Mouse (Mus musculus): ENCODE data around the gene Samd4b. TPM values are rescaled to one million over a fixed set of nuclear protein-coding genes. Genes with fewer than 3 reads are reported as not detected.
"Not testable (repeated sequence)": the region's sequence is repeated elsewhere in the genome, so short reads cannot be mapped to it uniquely, and the experiment has no call there.

Samd4b gene
- polyA plus RNA-seq, 1 experiment from 2014 or later = 25.1 TPM

DNA sequence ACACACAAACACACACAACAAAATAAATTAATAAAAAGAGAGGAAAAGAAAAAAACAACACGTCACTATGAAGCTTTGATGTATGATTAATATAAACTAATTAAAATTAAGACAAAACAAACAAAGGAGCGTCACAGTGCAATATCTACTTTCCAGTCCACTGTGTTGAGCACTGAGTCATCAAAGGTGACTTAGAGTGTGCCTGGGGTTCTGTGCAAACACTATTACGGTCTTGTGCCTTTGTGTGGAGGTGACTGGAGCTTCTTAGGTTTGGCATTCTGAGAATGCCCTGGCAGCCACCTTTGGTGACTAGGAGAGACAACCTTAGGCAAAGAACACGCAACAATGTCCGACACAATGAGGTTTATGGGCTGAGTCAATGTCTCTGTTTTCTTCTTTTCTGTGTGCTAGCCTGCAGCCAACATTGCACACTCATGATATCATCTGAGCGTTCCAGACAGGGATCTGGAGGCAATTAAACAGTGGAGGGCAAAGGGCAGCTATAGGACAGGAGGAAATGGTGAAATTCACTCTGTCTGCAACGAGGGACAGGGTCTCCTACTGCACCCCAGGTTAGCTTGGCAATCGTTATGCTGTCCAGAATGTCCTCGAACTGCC is 21.3 kb upstream of the Samd4b start:
- Histone ChIP-seq H3K4me3 (ENCODE audit: low read depth, low read length) (no peak overlapping the region), H3K4me1 (ENCODE audit: control insufficient read depth, insufficient read depth, low read length) (no peaks in the 10 kb centered on the region), H3K27ac (ENCODE audit: low read depth, low read length) (no peak overlapping the region), H3K9me3 (ENCODE audit: control insufficient read depth, low read length) (no peaks in the 10 kb centered on the region), H3K4me2 (ENCODE audit: low read depth, low read length) (no peak overlapping the region), H3K9ac (replicated peaks; ENCODE audit: low read depth, low read length) (no peak overlapping the region), H3K27me3 (ENCODE audit: control insufficient read depth, insufficient read depth, low read length) (no peaks in the 10 kb centered on the region), H3K36me3 (ENCODE audit: control insufficient read depth, insufficient read depth, low read length) (no peaks in the 10 kb centered on the region)
- no peak for ATAC-seq (ENCODE audit: low read depth)
- 79% methylated on average over 9 of the region's 9 CpGs for WGBS

GRCm38 (mm10) chr7:28605951-28606350 is 8.0 kb upstream of the Samd4b start:
- no peak overlapping the region for H3K9ac ChIP-seq (replicated peaks; ENCODE audit: low read depth, low read length)
- WGBS = 96% methylated on average over 8 of the region's 8 CpGs
- no peak overlapping the region for H3K4me2 ChIP-seq (ENCODE audit: low read depth, low read length)
- H3K9me3 ChIP-seq (ENCODE audit: control insufficient read depth, low read length) = no peaks in the 10 kb centered on the region
- no peaks in the 10 kb centered on the region for H3K36me3 ChIP-seq (ENCODE audit: control insufficient read depth, insufficient read depth, low read length)
- H3K4me1 ChIP-seq (ENCODE audit: control insufficient read depth, insufficient read depth, low read length) = no peaks in the 10 kb centered on the region
- no peaks in the 10 kb centered on the region for H3K27me3 ChIP-seq (ENCODE audit: control insufficient read depth, insufficient read depth, low read length)
- no peak overlapping the region for H3K4me3 ChIP-seq (ENCODE audit: low read depth, low read length)
- ATAC-seq (ENCODE audit: low read depth) = no peak
- H3K27ac ChIP-seq (ENCODE audit: low read depth, low read length) = no peak overlapping the region

DNA sequence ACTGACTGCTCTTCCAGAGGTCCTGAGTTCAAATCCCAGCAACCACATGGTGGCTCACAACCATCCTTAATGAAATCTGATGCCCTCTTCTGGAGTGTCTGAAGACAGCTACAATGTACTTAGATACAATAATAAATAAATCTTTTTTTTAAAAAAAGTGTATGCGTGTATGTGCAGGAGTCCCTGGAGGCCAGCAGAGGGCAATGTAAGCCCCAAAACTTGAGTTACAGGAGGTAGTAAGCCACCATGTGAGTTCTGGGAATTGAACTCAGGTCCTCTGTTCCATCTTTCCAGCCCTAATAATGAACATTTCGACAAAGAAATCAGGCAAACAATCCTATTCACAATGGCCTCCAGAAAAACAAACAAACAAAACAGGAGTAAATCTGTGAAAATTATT is 5.8 kb upstream of the Samd4b start:
- not testable (repeated sequence) for H3K27ac ChIP-seq (ENCODE audit: low read depth, low read length); H3K36me3 ChIP-seq (ENCODE audit: control insufficient read depth, insufficient read depth, low read length); H3K27me3 ChIP-seq (ENCODE audit: control insufficient read depth, insufficient read depth, low read length); H3K4me3 ChIP-seq (ENCODE audit: low read depth, low read length); H3K9ac ChIP-seq (replicated peaks; ENCODE audit: low read depth, low read length); H3K4me1 ChIP-seq (ENCODE audit: control insufficient read depth, insufficient read depth, low read length); H3K4me2 ChIP-seq (ENCODE audit: low read depth, low read length); ATAC-seq (ENCODE audit: low read depth); H3K9me3 ChIP-seq (ENCODE audit: control insufficient read depth, low read length)
- 81% methylated on average over 2 of the region's 2 CpGs for WGBS

DNA sequence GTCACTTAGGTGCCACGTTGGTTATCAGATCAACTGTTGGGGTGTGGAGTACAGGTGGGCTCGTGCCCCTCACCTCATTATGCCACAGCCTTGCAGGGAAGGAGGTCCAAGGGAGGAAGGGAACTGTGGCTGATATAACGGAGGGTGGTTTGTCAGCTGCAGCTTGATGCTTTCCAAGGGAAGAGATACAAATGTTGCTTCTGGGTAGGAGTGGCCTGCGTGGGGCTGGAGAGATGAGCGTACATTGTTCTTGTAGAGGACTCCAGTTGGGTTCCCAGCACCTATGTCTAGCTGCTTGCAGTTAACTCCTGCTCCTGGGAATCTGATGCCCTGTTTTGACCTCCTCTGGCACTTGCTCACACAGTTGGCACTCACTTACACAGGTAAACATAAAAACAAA is 5.2 kb upstream of the Samd4b start:
- 83% methylated on average over 5 of the region's 5 CpGs for WGBS
- ATAC-seq (ENCODE audit: low read depth) = no peak
- H3K27ac ChIP-seq (ENCODE audit: low read depth, low read length) = no peak overlapping the region

GRCm38 (mm10) chr7:28601668-28602067 is 3.7 kb upstream of the Samd4b start:
- H3K4me2 ChIP-seq (ENCODE audit: low read depth, low read length) = peak overlapping the region; percentile 12; the same call in 1 of the 2 replicates
- H3K4me1 ChIP-seq (ENCODE audit: control insufficient read depth, insufficient read depth, low read length) = peaks cover 5% of the 10 kb centered on the region; the same call in 1 of the 2 replicates
- peak; percentile 60 for ATAC-seq (ENCODE audit: low read depth)
- no peaks in the 10 kb centered on the region for H3K27me3 ChIP-seq (ENCODE audit: control insufficient read depth, insufficient read depth, low read length)
- H3K4me3 ChIP-seq (ENCODE audit: low read depth, low read length) = no peak overlapping the region
- H3K9ac ChIP-seq (replicated peaks; ENCODE audit: low read depth, low read length) = no peak overlapping the region; the same call in 1 of the 2 replicates
- no peaks in the 10 kb centered on the region for H3K9me3 ChIP-seq (ENCODE audit: control insufficient read depth, low read length)
- no peaks in the 10 kb centered on the region for H3K36me3 ChIP-seq (ENCODE audit: control insufficient read depth, insufficient read depth, low read length)
- 10% methylated on average over 7 of the region's 7 CpGs for WGBS
- H3K27ac ChIP-seq (ENCODE audit: low read depth, low read length) = peak overlapping the region; percentile 55

More for the DNA sequence above, 5.2 kb upstream of the Samd4b start:
- Histone ChIP-seq H3K4me2 (ENCODE audit: low read depth, low read length) (no peak overlapping the region), H3K27me3 (ENCODE audit: control insufficient read depth, insufficient read depth, low read length) (no peaks in the 10 kb centered on the region), H3K9me3 (ENCODE audit: control insufficient read depth, low read length) (no peaks in the 10 kb centered on the region), H3K4me1 (ENCODE audit: control insufficient read depth, insufficient read depth, low read length) (no peaks in the 10 kb centered on the region), H3K4me3 (ENCODE audit: low read depth, low read length) (no peak overlapping the region), H3K9ac (replicated peaks; ENCODE audit: low read depth, low read length) (no peak overlapping the region), H3K36me3 (ENCODE audit: control insufficient read depth, insufficient read depth, low read length) (no peaks in the 10 kb centered on the region)

DNA sequence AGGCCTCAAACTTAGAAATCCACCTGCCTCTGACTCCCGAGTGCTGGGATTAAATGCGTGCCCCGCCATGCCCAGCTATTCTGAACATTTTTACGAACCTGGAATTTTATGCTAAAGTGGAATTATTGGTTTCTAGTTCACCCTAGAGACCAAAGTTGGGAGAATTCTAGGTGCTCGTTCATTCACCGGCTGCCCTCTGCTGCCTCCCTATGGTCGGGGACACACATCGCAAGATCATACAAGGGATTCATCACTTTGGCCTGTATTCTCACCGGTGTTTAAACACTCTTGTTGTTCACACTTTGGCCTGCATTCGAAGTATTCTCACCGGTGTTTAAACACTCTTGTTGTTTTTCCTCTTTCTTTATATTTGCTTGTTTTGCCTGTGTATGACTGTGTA is 3.1 kb upstream of the Samd4b start:
- 14% methylated on average over 11 of the region's 11 CpGs for WGBS
- H3K36me3 ChIP-seq (ENCODE audit: control insufficient read depth, insufficient read depth, low read length) = no peaks in the 10 kb centered on the region
- no peak for ATAC-seq (ENCODE audit: low read depth)
- no peaks in the 10 kb centered on the region for H3K27me3 ChIP-seq (ENCODE audit: control insufficient read depth, insufficient read depth, low read length)
- 0 out of 2 replicates have a peak overlapping the region, but pooled peaks have one; percentile 12 for H3K4me2 ChIP-seq (ENCODE audit: low read depth, low read length)
- peaks cover 10% of the 10 kb centered on the region for H3K4me1 ChIP-seq (ENCODE audit: control insufficient read depth, insufficient read depth, low read length)
- H3K4me3 ChIP-seq (ENCODE audit: low read depth, low read length) = no peak overlapping the region
- H3K9me3 ChIP-seq (ENCODE audit: control insufficient read depth, low read length) = no peaks in the 10 kb centered on the region
- no peak overlapping the region for H3K9ac ChIP-seq (replicated peaks; ENCODE audit: low read depth, low read length)
- peak overlapping the region; percentile 55 for H3K27ac ChIP-seq (ENCODE audit: low read depth, low read length)

DNA sequence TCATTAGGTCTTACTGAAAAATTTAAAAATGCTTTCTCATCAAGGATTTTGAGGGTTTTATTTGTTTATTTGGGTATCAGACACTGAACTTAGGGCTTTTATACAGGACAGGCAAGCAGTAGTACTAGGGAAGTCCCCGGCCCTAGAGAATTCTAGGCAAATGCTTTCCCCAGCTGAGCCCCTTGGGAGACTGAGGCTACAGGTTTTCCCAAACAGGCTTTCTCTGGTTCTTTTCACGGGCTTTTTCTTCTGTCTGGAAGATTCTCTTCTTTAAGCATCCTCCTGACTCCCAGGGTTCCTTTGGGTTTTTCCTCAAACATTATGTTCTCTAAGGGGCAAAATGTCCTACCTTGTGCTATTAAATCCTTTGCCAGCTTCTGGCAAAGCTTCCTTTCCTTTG is 1.0 kb upstream of the Samd4b start:
- H3K9me3 ChIP-seq (ENCODE audit: control insufficient read depth, low read length) = no peaks in the 10 kb centered on the region
- no peak overlapping the region for H3K4me3 ChIP-seq (ENCODE audit: low read depth, low read length)
- no peak for ATAC-seq (ENCODE audit: low read depth)
- H3K36me3 ChIP-seq (ENCODE audit: control insufficient read depth, insufficient read depth, low read length) = no peaks in the 10 kb centered on the region
- peaks cover 10% of the 10 kb centered on the region for H3K4me1 ChIP-seq (ENCODE audit: control insufficient read depth, insufficient read depth, low read length)
- H3K4me2 ChIP-seq (ENCODE audit: low read depth, low read length) = no peak overlapping the region
- H3K9ac ChIP-seq (replicated peaks; ENCODE audit: low read depth, low read length) = no peak overlapping the region
- WGBS = 69% methylated on average over 2 of the region's 2 CpGs
- H3K27ac ChIP-seq (ENCODE audit: low read depth, low read length) = no peak overlapping the region
- H3K27me3 ChIP-seq (ENCODE audit: control insufficient read depth, insufficient read depth, low read length) = no peaks in the 10 kb centered on the region

- ATAC-seq (ENCODE audit: low read depth) = no peak; the same call in 1 of the 2 replicates
These were observed 720 bp downstream of the Samd4b start for GRCm38 (mm10) chr7:28597277-28597570.

DNA sequence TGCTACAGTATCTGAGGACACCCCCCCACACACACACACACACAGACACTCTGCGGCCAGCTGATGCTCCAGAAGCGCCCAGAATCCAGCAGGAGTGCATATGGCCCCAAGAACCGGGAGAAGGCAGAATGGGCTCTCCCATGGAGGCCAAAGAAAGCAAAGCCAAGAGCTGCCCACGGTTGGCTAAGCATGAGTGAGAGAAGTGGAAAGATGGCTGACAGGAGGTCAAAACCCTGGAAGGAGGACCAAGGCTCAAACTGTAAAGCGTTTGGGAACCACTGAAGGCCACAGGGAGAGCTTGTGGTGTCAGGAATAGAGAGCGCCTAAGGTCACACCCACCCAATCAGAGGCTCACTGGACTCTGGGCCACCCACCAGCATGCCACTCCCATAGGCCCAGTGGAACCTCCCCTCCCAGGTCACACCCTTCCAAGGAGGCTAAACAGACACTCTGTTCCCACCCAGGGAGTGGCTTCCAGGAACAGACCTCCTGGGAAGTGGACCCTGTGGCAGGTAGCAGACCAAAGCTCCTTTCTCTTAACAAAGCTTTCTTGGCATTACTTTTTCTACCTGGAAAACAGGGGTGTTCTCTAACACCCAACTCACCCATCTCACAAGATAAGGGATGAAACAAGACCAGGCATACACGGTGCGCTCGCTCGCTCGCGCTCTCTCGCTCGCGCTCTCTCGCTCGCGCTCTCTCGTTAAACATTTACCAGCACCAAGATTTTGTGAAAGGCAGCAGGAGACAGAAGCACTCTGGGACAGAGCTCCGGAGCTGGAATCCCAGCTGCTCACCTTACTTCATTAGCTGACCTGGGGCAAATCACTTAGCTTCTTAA is 1.3 kb downstream of the Samd4b start:
- Histone ChIP-seq H3K4me2 (ENCODE audit: low read depth, low read length) (peak overlapping the region; percentile 75), H3K4me3 (ENCODE audit: low read depth, low read length) (peak overlapping the region; percentile 51), H3K4me1 (ENCODE audit: control insufficient read depth, insufficient read depth, low read length) (peaks cover 10% of the 10 kb centered on the region), H3K9ac (replicated peaks; ENCODE audit: low read depth, low read length) (peak overlapping the region; percentile 58; the same call in 1 of the 2 replicates), H3K27me3 (ENCODE audit: control insufficient read depth, insufficient read depth, low read length) (no peaks in the 10 kb centered on the region), H3K9me3 (ENCODE audit: control insufficient read depth, low read length) (no peaks in the 10 kb centered on the region), H3K27ac (ENCODE audit: low read depth, low read length) (no peak overlapping the region), H3K36me3 (ENCODE audit: control insufficient read depth, insufficient read depth, low read length) (no peaks in the 10 kb centered on the region)
- no peak for ATAC-seq (ENCODE audit: low read depth)
- 39% methylated on average over 20 of the region's 20 CpGs for WGBS

More at GRCm38 (mm10) chr7:28597277-28597570, 720 bp downstream of the Samd4b start:
- Histone ChIP-seq H3K9me3 (ENCODE audit: control insufficient read depth, low read length) (no peaks in the 10 kb centered on the region), H3K4me2 (ENCODE audit: low read depth, low read length) (peak overlapping the region; percentile 75), H3K4me1 (ENCODE audit: control insufficient read depth, insufficient read depth, low read length) (peaks cover 10% of the 10 kb centered on the region), H3K27ac (ENCODE audit: low read depth, low read length) (no peak overlapping the region), H3K27me3 (ENCODE audit: control insufficient read depth, insufficient read depth, low read length) (no peaks in the 10 kb centered on the region), H3K9ac (replicated peaks; ENCODE audit: low read depth, low read length) (peak overlapping the region; percentile 58), H3K36me3 (ENCODE audit: control insufficient read depth, insufficient read depth, low read length) (no peaks in the 10 kb centered on the region), H3K4me3 (ENCODE audit: low read depth, low read length) (peak overlapping the region; percentile 51)
- 9% methylated on average over 9 of the region's 9 CpGs for WGBS

All from neural tube, embryonic 14.5 days (tissue).